Mouse (Mus musculus) neural tube, embryonic 13.5 days (tissue): ENCODE measurements around the gene Zscan29. TPM values are rescaled to one million over a fixed set of nuclear protein-coding genes. Genes with fewer than 3 reads are reported as not detected.

Source experiments
- ATAC-seq: fragments of 200-750 bp; cut with Nextera tagmentation; 2 replicates; pipeline ENCODE4 v1.8.0; 2017; ENCODE audit warnings: low read depth, mild to moderate bottlenecking, moderate TSS enrichment, moderate library complexity
- H3K27ac ChIP-seq: fragments of 300-500 bp; sonication (generic); replicated peaks from 2 replicates; pipeline ENCODE4 v1.5.1; 2015; ENCODE audit warnings: moderate library complexity, mild to moderate bottlenecking, inconsistent platforms
- H3K27me3 ChIP-seq: fragments of 300-500 bp; sonication (generic); 2 replicates; pipeline ENCODE4 v1.6.1; 2015; ENCODE audit warnings: mild to moderate bottlenecking, inconsistent platforms
- H3K36me3 ChIP-seq: fragments of 300-500 bp; sonication (generic); 2 replicates; pipeline ENCODE4 v1.6.1; 2015; ENCODE audit warnings: mild to moderate bottlenecking, inconsistent platforms
- H3K4me1 ChIP-seq: fragments of 300-500 bp; sonication (generic); replicated peaks from 2 replicates; pipeline ENCODE4 v1.6.1; 2015; ENCODE audit warnings: inconsistent platforms
- H3K4me2 ChIP-seq: fragments of 300-500 bp; sonication (generic); 2 replicates; pipeline ENCODE4 v1.6.1; 2015; ENCODE audit warnings: inconsistent platforms, mild to moderate bottlenecking, moderate library complexity
- H3K4me3 ChIP-seq: fragments of 300-500 bp; sonication (generic); 2 replicates; pipeline ENCODE4 v1.5.1; 2015; ENCODE audit warnings: mild to moderate bottlenecking, inconsistent platforms
- H3K9ac ChIP-seq: fragments of 300-500 bp; sonication (generic); 2 replicates; pipeline ENCODE4 v1.6.1; 2015; ENCODE audit warnings: moderate library complexity, mild to moderate bottlenecking, inconsistent platforms
- H3K9me3 ChIP-seq: fragments of 300-500 bp; sonication (generic); 2 replicates; pipeline ENCODE4 v1.6.1; 2016; ENCODE audit warnings: inconsistent platforms
- WGBS: fragments of 180-500 bp; shearing (Covaris S2); methylation state at CpG from one replicate; pipeline ENCODE4 v1.1.7; 2015; 5-methylcytosine and 5-hydroxymethylcytosine counted together
- polyA plus RNA-seq: library from polyadenylated mRNA; unstranded; fragments of >200 nt; fragmentation: Nextera tagmentation; extraction: Ambion mirVana; gene quantifications from 2 replicates; pipeline ENCODE4 v1.2.1, GENCODE M21; 2015

The Zscan29 gene
- polyA plus RNA-seq, 1 experiment from 2014 or later: 8.4 TPM

DNA sequence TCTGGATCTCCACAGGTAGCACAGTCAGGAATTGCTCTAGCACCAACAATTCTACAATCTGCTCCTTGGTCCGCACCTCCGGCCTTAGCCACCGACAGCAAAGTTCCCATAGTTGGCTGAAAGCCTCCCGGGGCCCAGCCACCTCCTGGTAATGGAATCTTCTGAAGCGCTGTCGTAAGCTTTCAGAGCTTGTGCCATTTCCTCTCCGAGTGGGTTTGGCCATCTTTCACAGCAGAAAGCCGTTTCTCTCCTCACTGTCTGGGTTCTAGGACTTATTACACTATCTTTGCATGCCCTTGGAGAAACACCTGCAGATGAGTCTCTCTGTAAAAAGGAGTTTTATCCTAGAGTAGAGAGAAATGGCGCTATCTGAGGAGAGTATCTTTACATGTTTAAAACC, 1.0 kb downstream of the Zscan29 start:
- 6% methylated on average over 9 of the region's 9 CpGs for WGBS
- no peaks in the 10 kb centered on the region for H3K27me3 ChIP-seq

DNA sequence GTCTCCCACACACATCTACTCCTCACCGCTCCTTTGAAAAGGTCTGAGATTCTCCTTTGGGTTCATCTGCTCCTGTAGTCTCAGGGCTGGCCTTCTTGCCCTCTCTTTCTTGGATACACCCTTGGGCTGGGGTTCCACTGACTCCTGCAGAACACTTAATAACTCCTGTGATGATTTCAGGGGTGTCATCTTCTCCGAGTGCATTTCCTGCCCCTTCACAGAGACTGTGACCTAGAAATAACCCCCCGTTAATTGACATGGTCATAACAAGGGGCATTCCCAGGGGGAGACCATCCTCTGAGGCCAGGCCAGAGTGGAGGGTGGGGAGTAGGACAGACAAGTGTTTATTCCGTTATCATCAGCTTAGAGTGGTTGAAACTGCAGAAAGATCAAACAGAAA, 1.8 kb downstream of the Zscan29 start:
- WGBS: 42% methylated on average over 4 of the region's 4 CpGs
- H3K36me3 ChIP-seq: peaks cover 33% of the 10 kb centered on the region
- no peaks in the 10 kb centered on the region for H3K27me3 ChIP-seq
- ATAC-seq: no peak
- H3K9ac ChIP-seq: peak overlapping the region; percentile 91
- peak overlapping the region; percentile 92 for H3K4me2 ChIP-seq
- peaks cover 43% of the 10 kb centered on the region for H3K4me1 ChIP-seq
- peak overlapping the region; percentile 89 for H3K4me3 ChIP-seq
- no peak overlapping the region for H3K27ac ChIP-seq
- no peaks in the 10 kb centered on the region for H3K9me3 ChIP-seq

More for the DNA sequence above, 1.0 kb downstream of the Zscan29 start:
- Histone ChIP-seq H3K4me3 (peak overlapping the region; percentile 89), H3K9ac (peak overlapping the region; percentile 91), H3K4me2 (peak overlapping the region; percentile 92), H3K9me3 (no peaks in the 10 kb centered on the region), H3K36me3 (peaks cover 34% of the 10 kb centered on the region), H3K27ac (no peak overlapping the region), H3K4me1 (peaks cover 43% of the 10 kb centered on the region)
- ATAC-seq: no peak

DNA sequence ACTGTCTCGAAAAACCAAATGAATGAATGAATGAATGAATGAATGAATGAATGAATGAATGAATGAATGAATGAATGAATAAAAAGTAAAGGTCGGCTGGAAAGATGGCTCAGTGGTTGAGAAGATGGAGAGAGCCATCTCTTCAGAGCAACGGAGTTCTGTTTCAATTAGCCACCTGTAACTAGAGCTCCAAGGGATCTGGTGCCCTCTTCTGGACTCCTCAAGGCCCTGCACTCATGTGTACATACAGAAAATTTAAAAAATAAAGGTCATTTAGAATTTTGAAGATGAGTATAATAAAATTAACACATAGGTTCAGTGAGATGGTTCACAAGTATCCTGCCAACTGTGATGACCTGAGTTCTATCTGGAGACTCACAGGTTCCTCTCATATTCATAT, 17.8 kb downstream of the Zscan29 start:
- Histone ChIP-seq H3K9me3 (no peaks in the 10 kb centered on the region), H3K27me3 (no peaks in the 10 kb centered on the region), H3K9ac (no peak overlapping the region), H3K4me1 (no peaks in the 10 kb centered on the region), H3K36me3 (peaks cover 65% of the 10 kb centered on the region), H3K4me3 (no peak overlapping the region), H3K4me2 (no peak overlapping the region), H3K27ac (no peak overlapping the region)
- 89% methylated on average over 3 of the region's 3 CpGs for WGBS
- no peak for ATAC-seq

DNA sequence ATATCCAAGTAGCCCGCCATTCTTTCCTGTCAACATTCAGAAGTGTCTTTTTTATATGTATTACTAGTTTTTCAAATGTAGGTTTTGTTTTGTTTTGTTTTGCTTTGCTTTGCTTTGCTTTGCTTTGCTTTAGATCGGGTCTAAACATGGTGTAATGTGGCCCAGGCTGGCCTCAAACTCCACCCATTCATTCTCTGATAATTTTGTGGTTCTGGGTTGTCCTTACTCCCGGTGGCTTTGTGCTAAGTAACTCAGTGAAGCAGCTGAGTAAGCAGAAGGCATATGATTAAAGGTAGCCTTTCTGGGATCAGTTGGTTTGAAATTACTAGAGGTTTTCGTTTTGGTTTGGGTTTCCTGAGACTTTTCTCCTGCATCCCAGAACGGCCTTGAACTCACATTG, 21.2 kb downstream of the Zscan29 start:
- no peaks in the 10 kb centered on the region for H3K4me1 ChIP-seq
- H3K36me3 ChIP-seq: peaks cover 72% of the 10 kb centered on the region
- no peak overlapping the region for H3K4me2 ChIP-seq
- H3K9me3 ChIP-seq: no peaks in the 10 kb centered on the region
- WGBS: 90% methylated on average over 5 of the region's 5 CpGs
- no peaks in the 10 kb centered on the region for H3K27me3 ChIP-seq
- ATAC-seq: no peak
- no peak overlapping the region for H3K4me3 ChIP-seq
- no peak overlapping the region for H3K27ac ChIP-seq
- no peak overlapping the region for H3K9ac ChIP-seq

DNA sequence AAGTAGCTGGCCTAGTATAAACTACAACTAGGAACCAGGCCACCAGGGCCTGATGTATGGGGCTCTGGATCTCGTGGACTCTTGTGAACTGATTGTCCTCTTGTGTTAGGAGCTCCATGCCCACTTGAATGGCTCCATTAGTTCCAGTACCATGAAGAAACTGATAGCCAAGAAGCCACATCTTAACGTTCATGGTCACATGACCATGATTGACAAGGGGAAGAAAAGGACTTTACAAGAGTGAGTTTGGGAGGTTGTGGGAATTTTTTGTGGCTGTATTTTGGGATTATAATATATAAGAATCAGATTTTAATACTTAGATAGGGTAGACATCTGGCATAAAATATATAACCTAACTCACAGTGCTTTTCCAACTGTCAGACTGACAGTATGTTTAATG, 28.5 kb downstream of the Zscan29 start:
- H3K4me3 ChIP-seq: no peak overlapping the region
- H3K36me3 ChIP-seq: peaks cover 46% of the 10 kb centered on the region
- H3K9me3 ChIP-seq: no peaks in the 10 kb centered on the region
- no peak for ATAC-seq
- H3K27me3 ChIP-seq: no peaks in the 10 kb centered on the region
- no peak overlapping the region for H3K9ac ChIP-seq
- H3K27ac ChIP-seq: no peak overlapping the region
- peaks cover 35% of the 10 kb centered on the region for H3K4me1 ChIP-seq
- 41% methylated on average over 2 of the region's 2 CpGs for WGBS
- H3K4me2 ChIP-seq: no peak overlapping the region

DNA sequence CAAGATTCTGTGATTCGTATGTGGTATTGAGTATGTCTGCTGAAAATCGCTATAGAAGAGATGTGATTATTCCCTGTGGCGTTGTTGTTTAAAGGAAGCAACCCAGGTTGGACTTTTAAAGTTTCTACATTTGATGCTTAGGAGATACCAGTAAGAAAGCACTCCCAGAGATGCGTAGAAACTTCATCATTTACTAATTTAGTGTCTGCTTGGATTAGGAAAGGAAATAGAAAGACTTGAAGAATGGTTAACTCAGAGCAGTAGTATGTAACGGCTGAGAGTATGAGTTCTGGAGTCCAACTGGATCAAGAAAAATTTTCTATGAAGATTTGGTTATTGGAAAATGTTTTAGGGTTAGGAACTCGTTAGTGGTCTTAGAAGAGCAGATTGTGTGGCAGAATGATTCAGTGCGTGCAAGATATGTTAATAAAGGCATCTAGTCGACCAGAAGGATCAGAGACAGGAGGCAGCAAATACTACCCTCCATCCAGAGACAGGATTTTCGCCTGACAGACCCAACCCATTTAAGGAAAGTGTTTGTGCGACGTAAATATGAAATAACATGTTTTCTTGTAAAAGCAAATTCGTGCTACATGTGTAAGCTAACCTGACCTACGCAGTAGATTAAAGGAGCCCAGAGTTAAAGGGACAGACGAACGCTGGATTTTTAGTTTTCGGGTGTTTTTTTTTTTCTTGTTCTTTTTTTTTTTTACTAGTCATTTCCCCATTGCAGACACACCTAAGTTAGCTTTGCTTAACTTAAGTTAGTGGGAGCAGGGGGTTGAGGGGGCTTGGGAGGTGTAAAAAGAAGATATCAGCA, 29.5 kb downstream of the Zscan29 start:
- 77% methylated on average over 16 of the region's 16 CpGs for WGBS
- Histone ChIP-seq H3K27me3 (no peaks in the 10 kb centered on the region), H3K4me2 (peak overlapping the region; percentile 81), H3K9ac (peak overlapping the region; percentile 92), H3K4me3 (peak overlapping the region; percentile 67), H3K36me3 (peaks cover 40% of the 10 kb centered on the region), H3K4me1 (peaks cover 39% of the 10 kb centered on the region), H3K9me3 (no peaks in the 10 kb centered on the region), H3K27ac (peak overlapping the region; percentile 98)
- ATAC-seq: no peak

DNA sequence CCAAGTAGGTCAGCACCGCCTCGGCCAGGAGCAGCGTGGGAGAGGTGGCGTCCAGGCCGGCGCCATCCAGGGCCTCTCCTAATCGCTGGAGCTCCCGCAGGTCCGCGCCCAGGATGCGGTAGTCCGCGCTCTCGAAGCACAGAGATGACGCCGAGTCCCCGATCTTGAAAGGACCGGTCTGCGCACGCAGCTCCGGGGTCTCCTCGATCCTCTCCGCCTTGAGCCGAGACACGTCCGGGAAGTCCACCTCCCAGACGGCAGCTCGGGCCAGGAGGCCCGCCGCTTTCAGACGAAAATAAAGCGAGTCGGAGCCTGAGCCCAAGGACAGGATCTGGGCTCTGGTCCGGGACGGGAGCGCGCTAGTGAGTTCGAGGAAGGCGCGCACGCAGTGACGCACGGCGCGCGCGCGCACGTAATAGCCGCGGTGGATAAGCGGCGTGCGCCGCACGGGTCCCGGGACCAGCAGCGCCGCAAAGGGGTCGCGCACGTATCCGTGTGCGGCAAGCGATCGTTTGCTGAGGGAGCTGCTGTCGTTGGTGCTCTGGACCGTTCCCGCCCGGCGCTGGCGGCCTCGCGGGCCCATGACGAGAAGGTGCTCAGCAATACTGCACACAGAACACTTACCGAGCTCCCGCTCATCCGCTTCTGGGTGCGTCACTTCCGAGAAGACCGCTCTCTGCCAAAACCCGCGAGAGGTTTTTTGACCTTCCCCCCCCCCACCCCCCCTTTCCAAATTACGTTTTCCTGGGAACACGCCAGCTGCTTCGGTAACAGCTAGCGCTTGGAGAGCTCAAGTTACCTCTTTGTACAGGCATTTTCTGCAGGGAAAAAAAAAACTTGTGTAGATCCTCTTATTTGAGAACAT, 30.7 kb downstream of the Zscan29 start, which contains the start of the genes Adal and Lcmt2:
Gene Adal (plus strand): TSS at position 411 of the 865 bp plus-strand sequence.
Gene Lcmt2 (minus strand): TSS at position 636 of the 865 bp plus-strand sequence.
- peak within 1 kb of the TSS; percentile 81 for H3K4me2 ChIP-seq
- ATAC-seq: peak; percentile 96
- H3K4me1 ChIP-seq: peaks cover 39% of the 10 kb centered on the region
- H3K9me3 ChIP-seq: no peaks in the 10 kb centered on the region
- H3K36me3 ChIP-seq: peaks cover 37% of the 10 kb centered on the region
- peak within 1 kb of the TSS; percentile 67 for H3K4me3 ChIP-seq
- no peaks in the 10 kb centered on the region for H3K27me3 ChIP-seq
- peak within 1 kb of the TSS; percentile 92 for H3K9ac ChIP-seq
- WGBS: under 1% methylated on average over 87 of the region's 87 CpGs
- H3K27ac ChIP-seq: peak within 1 kb of the TSS; percentile 98

DNA sequence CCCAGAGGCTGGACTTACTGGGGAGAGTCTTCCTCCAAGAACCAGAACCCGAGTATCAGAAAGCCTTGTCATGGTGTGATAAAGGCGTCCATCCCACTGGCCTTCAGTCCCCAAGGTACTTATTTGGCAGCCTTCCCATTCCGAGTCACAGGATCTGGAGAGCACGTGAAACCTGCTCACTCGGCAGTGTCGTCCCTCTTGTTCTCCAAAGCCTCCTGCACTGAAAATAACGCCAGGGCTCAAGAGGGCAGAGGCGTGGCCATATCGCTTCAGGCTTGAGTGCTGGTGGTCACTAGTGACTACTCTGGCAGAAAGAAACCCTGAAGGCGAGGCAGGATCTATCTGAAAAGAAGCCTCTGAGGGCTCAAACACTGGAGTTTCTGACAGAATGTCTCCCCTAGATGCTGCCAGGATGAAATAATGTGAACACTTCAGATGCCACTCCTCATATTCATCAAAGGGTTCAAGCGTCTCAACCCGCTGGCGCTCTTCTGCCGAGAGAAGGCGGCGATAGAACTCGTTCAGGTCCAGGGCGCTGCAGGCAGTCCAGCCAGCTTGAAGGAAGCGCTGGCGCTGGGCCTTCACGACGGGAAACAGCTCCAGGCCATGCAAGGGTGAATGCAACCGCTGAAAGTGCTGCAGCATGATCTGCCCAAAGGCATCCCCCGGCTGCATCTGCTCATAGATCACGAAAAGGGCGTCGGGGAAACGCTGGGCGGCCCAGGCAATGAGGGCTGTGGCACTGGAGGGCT, 31.5 kb downstream of the Zscan29 start:
- H3K27ac ChIP-seq: peak overlapping the region; percentile 98
- H3K36me3 ChIP-seq: peaks cover 35% of the 10 kb centered on the region
- H3K4me2 ChIP-seq: peak overlapping the region; percentile 81
- H3K27me3 ChIP-seq: no peaks in the 10 kb centered on the region
- peak overlapping the region; percentile 92 for H3K9ac ChIP-seq
- ATAC-seq: peak; percentile 53; the same call in 1 of the 2 replicates
- H3K4me3 ChIP-seq: peak overlapping the region; percentile 67
- H3K4me1 ChIP-seq: peaks cover 39% of the 10 kb centered on the region
- 41% methylated on average over 29 of the region's 29 CpGs for WGBS
- no peaks in the 10 kb centered on the region for H3K9me3 ChIP-seq

DNA sequence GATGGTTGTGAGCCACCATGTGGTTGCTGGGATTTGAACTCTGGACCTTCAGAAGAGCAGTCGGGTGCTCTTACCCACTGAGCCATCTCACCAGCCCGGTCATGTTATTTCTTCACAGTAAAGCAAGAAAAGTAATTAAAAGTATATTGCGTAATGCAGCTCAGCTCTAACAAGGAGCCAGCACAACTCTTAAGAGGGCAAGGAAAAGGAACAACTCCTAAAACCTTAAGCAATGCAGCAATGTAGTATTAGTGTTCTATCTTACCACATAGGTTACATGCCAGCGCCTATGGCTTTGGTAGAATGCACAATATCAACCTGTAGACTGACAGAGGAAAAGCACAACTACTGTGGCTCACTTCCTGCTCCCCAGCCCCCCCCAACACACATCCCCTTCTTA, 33.6 kb downstream of the Zscan29 start:
- Histone ChIP-seq H3K27ac (no peak overlapping the region), H3K9ac (no peak overlapping the region), H3K36me3 (peaks cover 22% of the 10 kb centered on the region), H3K4me3 (no peak overlapping the region), H3K9me3 (no peaks in the 10 kb centered on the region), H3K4me1 (peaks cover 39% of the 10 kb centered on the region), H3K4me2 (no peak overlapping the region), H3K27me3 (peaks cover 2% of the 10 kb centered on the region; the same call in 1 of the 2 replicates)
- ATAC-seq: no peak
- WGBS: 97% methylated on average over 4 of the region's 4 CpGs

DNA sequence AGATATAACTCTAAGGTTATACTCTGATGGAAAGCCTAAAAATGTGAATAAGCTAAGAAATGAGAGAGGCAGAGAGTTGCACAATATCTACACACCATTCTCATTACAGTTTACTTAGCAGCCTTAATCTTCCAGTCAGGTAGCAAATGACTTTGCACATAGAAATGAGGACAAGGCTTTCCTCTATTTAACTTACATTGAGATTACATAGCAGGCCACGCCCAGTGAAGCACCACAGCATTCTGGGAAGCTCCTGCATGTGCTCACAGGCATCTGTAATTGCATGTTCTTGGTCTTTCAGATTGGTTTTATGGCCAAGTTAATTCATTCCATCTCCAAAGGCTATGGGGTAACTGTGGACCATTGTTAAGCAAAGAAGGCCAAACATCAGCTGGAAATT, 38.1 kb downstream of the Zscan29 start:
- no peak for ATAC-seq
- Histone ChIP-seq H3K4me2 (no peak overlapping the region), H3K9me3 (no peaks in the 10 kb centered on the region), H3K4me3 (no peak overlapping the region), H3K9ac (no peak overlapping the region), H3K27ac (no peak overlapping the region), H3K27me3 (peaks cover 2% of the 10 kb centered on the region; the same call in 1 of the 2 replicates), H3K4me1 (peaks cover 8% of the 10 kb centered on the region), H3K36me3 (peaks cover 12% of the 10 kb centered on the region)
- 72% methylated on average over 1 of the region's 1 CpGs for WGBS

DNA sequence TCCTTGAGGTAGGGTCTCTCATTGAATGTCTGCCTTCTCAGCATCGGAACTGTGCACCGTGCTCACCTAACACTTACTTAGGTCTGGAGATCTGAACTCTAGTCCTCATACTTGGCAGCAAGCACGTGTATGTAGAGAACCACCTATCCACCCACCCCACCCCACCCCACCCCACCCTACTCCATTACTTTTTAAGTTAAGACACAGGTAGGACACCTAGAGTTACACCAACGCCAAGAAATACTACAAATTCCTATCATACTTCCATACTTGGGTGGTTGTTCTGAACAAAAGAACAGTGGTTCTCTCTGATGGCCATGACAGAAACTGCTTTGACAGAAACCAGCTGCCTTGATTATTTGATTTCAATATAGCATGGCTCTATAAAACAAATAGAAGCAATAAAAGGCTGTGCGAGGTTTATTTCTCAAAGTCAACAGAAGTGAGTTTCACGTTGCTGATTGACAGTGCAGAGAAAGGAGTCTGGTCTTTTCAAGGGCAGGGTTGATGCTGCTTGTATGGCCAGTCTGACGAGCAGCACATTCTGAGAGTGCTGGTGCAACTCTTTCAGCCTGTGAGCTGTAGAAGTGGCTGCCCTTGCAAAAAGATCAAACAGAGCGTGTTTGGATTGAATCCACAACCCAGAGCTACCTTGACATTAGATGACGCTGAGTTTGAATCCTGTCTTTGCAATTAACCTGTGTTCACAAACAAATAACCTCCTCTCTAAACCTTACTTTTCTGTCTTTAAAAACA, 41.9 kb downstream of the Zscan29 start:
- WGBS: 77% methylated on average over 9 of the region's 9 CpGs
- no peaks in the 10 kb centered on the region for H3K36me3 ChIP-seq
- H3K9me3 ChIP-seq: no peaks in the 10 kb centered on the region
- no peak overlapping the region for H3K9ac ChIP-seq
- H3K4me3 ChIP-seq: no peak overlapping the region
- H3K27ac ChIP-seq: no peak overlapping the region
- no peak overlapping the region for H3K4me2 ChIP-seq
- H3K4me1 ChIP-seq: no peaks in the 10 kb centered on the region
- ATAC-seq: no peak
- H3K27me3 ChIP-seq: peaks cover 2% of the 10 kb centered on the region; the same call in 1 of the 2 replicates
